Mouse (Mus musculus) c-Kit-negative CD71-positive TER-119-positive erythroid progenitor cells, embryonic 14.5 days (primary cell): ENCODE measurements around the gene Mpi.

Source experiments
- DNase-seq: peaks from one replicate; pipeline ENCODE4 v3.0.0-alpha.2; 2013; ENCODE audit warnings: low read depth, low spot score

Mpi gene

DNA sequence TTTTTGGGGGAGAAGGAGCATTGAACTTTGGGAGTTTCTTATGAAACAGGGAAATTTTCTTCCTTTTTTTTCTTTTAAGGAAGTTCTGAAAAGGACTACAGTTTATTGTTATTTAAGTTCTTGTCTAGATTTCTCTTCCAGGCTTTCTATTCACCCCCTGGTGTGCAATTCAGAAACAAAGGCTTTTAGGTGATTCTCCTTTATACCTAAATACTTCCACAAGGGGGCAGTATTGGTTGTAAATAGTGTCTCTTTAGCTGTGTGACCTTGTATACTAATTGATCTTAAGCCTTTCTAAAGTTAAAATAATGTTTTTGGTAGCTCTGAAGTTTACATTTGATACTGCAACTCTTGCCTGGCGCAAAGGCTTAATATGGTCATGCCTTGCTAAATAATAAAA, 28.8 kb downstream of the Mpi start:
- peak; percentile 64 for DNase-seq

DNA sequence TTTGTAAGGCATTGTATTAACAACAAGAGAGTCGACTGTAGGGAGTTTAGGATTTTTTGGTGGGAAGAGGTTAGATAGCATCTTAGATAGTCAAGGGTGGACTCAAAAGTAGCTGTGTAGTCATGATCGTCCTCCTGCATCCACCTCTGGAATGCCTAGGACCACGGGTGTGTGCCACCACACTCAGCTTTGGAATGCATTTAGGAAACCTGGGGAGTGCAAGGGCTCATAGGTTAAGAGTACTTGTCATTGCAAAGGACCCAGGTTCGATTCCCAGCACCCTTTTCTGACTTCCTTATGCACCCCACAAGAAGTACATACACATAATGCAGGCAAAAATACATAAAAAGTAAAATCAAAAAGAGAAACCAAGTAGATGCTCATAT, 29.7 kb downstream of the Mpi start:
- no peak for DNase-seq

DNA sequence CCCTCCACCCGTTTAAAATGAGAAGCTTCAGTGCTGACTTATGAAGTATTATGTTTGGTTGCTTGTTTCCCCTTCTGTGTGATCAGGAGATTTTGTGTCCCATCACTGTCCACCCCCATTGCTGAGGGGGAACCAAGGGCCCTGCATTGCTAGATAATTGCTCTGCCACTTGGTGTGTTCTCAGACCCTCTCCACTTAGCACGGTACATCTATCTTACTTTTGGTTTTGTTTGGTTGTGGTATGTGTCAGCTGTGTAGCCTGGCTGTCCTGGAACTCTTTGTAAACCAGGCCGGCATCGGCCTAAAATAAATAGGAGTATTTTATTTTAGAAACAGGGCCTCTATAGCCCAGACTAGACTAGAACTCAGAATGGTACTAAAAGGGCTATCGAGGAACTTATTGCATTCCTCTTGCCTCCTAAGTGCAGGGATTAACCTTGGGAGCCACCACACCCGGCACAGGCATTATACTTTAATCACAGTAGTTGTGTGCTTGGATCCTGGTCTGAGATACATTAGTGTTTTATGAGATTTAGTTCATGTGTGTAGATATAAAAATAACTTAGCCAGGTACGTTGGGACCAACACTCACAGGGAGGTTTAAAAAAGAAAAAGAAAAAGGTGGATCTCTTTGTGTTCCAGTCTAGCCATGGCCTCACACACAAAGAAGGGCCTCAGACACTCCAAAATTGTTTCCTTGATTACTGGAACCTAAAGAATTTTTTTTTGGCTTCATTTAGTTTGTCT, 30.3 kb downstream of the Mpi start:
- no peak for DNase-seq

DNA sequence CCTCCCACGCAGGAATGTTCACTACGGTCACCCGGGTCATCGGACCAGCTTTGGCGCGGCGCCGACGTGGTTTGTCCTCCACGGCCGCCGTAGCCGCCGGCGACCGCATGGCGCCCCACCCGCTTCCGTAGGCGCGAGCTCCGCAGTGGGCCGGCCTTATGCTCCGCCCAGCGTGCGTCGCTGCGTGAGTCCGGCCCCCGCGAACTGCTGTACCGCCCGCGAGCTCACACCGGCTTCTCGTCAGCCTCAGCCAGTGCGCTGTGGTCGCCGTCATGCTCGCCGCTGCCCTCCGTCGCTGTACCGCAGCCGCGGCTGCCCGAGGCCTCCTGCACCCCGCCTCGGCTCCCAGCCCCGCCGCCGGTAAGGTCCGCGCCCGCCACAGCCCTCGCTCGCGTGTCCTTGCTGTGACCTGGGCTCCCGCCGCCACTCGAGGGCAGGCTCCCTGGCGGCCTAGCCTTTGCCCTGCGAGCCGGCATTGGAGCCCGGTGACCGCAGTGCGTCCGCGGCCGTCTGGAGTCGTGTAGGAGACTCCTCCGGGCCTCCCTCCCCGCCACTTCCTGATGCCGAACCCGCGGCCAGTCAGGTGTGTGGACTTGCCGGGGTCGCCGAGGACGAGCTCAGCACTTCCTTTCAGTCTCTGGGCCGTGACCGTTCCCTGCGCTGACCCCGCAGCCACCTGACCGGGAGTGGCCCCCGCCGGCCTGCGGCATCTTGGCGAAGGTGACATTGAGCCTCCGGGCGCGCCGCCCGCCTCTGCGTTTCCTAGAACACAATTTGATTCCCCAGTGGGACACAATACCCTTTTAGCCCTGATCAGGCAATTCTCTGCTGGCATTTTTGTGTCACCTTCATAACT, 31.3 kb downstream of the Mpi start, which contains the start of gene Cox5a:
TSS of gene Cox5a (plus strand) at position 219 of the 856 bp plus-strand sequence.
- peak; percentile 84 for DNase-seq

DNA sequence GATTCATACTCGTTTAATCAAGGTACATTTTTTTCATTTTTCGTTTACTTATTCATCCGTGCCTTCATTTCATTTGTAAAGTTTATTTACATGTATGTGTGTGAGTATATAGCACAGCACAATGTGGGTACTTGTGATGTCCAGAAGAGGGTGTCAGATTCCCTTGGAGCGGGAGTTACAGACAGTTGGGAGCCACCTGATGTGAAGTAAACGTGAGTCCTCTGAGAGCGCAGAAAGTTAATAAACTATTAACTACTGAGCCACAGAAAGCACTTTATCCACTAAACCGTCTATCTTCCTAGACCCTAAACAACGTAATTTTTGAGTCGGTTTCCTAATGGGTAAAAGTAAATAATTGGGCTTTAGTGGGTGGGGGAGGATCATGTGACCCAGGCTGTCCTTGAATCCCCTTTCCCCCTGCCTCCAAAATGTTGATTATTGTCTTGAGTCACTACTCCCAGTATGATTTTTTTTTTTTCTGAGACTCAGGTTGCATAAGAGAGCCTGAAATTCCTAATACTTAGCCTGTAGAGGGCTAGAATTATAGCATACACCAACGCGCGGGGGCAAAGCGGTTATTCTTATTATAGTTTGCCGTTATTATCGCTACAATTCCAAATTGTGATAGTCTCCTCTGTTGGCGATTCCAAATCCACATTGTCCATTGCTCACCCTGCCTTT, 32.0 kb downstream of the Mpi start:
- DNase-seq = no peak

DNA sequence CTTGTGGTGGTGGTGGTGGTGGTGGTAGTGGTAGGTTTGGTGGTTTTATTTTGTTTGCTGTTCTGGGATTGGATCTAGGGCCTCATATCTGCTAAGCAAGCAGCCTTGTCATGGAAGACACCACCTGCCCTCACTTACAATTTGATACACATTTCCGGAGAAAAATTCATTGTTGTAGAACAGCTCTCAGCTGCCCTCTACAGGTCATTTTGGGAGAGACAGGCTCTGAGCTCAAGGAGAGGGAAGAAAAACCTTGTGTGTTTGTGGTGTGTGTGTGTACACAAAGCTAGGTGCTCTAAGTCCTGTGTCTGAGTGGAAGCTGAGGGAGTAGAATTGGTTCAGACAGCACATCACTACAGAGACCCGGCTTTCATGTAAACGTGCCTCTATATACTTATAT, 35.5 kb downstream of the Mpi start:
- peak; percentile 55 for DNase-seq

DNA sequence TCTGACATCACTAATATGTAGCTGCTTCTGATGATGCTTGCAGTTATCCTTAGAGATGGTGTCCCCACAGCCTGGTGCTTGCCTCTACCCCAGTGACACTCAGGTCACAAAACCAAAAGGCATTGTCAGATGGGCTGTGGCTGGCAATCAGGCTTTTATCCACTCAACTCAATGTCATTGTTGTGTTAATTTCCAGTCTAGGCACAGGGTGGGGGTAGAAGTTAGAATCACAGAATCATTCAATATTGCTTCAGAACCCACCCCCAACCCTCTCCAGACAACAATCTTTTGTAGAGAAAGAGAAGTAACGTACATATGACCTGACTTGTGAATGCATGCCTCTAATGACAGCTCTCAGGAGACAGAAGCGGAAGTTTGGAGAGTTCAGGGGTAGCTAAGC, 42.0 kb downstream of the Mpi start:
- DNase-seq = no peak

DNA sequence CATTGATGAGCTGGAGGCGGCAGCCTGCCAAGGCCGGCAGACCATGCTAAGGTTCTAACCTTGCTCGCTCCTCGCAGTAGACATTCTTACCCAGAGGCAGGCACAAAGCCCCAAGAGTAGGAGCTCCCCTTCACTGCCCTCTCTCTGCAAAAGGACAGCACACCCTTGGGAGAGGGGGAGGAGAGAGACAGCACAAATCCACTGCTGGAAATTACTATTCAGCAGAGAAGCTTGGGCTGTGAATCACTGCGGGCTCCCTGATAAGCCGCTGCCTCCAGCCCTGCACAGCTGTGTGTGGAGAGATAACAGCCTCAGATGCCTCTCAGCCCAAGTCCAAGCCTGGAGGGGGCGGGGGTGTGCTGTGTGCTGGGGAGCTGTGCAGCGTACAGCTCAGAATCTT, 46.9 kb downstream of the Mpi start:
- peak; percentile 67 for DNase-seq

DNA sequence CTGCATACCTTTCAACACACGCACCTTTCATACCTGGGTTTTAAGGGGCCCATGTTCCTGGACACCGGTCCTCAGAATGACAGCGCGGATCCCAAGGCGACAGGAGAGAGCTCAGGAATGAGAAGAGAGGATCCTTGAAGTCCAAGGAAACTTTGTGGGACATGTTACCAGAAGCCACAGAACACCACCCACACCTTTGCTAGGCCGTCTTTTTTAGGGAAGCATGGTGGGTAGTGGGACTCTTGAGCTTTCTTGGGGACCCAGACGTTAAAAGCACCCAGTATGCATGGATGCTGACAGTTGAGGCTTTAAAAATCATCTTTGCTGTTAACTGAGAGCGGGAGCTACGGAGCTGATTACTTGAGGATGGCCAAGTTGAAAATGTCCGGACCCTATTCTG, 47.7 kb downstream of the Mpi start:
- DNase-seq = no peak

DNA sequence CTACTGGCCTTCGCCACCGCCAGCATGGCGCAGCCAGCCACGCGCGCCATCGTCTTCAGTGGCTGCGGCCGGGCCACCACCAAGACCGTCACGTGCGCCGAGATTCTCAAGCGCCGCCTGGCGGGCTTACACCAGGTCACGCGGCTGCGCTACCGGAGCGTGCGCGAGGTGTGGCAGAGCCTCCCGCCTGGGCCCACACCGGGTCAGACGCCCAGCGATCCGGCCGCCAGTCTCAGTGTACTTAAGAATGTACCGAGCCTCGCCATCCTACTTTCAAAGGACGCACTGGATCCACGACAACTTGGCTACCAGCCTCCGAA, 48.2 kb downstream of the Mpi start:
- no peak for DNase-seq

DNA sequence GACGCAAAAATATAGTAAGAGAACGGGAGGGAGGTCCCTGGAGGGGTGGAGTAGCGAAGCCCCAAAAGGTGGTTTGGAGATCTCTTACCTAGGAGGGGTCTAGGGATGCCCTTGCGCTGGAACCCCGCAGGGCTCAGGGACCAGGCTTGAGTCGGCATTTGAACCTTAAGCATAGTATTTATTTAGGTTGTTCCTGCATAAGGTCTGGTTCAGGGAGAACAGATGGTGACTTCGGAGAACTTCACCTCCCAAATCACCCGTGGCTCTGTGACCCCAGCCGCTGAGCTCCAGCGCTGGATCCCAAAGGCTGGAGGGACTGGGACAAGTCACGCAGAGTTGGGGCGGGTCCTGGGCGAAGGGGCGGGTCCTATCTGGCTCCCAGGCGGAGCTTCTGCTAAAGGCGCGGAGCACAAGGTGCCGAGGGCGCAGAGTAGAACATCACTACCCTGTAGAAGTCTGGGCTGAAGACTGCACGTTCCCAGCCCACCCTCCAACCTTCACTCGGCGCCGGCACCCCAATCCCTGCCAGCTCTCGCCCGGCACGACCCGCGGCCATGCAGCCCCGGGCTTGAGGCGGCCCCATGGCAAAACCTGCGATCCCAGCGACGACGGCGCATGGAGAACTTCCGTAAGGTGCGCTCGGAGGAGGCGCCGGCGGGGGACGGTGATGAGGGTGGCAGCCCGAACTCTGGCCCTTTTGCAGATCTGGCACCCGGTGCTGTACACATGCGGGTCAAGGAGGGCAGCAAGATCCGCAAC, 48.8 kb downstream of the Mpi start, which contains the start of gene Rpp25:
TSS of gene Rpp25 (plus strand) at position 405 of the 759 bp plus-strand sequence.
- DNase-seq = no peak

DNA sequence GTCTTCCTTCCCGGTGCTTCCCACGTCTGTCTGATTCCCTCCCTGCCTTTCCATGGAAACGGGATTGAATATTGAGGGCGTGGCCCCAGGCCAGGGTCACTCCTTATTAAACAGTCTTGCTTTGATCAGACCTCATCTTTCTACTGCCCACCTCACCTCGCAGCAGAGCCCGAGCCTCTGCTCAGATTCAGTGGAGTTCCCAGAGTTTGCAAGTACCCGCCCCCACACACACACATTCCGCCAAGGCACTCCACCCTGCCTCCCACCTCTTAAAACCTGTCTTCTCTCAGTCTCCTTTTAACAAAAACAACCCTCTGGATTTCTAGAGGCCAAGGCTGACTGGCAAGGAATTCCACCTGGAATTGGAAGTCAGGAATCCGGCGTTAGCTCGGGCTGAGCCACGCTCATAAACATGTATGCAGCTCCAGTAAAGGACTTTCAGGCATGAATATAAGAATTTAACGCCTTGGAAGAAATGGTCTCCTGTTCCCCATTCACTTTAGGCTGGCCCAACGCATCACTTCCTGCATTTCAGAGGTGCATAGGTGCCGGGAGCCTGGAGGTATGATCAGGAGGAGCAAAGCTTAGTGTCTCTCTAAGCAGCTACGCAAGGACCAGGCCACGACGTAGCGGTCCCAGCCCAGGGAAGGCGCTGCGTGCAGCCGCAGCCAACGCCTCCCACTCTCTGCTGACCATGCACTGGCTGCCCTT, 49.5 kb downstream of the Mpi start:
- no peak for DNase-seq

DNA sequence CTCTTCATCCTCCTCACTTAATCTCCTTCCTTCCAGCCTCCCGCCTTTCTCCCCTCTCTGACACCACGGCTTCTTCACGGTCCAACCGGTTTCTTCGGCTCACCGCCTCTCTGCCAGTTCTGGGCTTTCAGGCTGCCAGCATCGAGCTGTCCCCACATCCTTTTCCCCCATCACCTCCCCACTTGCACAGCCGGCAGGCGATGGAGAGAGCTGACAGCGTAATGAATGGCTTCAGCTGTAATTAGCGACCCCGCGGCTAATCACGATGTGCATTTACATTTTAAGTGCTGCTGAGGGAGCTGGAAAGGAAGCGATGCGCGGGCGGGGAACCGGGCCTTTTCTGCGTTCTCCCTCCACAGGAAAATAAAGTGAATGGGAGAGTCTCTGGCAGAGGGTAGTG, 50.7 kb downstream of the Mpi start:
- no peak for DNase-seq

DNA sequence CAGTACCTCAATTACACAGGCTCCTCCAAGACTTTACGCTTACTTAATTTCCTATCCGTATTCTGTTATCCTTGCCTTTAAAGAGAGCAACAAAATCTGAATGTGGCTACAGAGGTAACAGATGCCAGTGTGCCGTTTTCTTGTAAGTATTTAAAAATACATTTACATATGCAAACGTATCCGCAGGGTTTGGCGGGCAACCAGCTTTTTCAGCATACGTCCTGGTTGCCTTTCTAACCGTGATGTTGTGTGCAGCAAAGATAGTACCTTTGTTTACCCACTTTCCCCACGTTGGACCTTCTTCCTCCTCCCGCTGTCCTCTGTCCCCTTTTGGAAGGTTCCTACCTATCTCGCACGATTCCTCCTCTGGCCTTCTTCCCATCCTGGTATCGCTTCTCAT, 51.1 kb downstream of the Mpi start:
- no peak for DNase-seq

DNA sequence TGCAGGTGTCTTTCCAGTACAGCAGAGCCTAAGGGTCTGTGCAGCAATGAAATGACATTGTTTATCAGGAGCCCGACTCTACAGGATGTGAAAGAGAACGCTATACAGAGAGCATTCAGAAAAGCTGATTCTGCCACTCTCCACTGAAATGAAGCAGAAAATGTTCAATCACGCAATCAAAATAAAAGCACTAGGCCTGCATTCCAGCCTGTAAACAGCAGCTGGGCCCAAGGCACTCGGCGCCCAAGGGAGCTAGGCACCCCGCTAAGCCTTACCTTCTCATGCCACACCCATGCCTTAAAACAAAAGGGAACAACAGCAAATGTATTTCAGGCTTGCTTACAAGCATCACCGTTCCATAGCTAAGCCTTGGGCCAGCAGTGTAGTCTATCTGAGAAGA, 54.0 kb downstream of the Mpi start:
- DNase-seq = no peak

DNA sequence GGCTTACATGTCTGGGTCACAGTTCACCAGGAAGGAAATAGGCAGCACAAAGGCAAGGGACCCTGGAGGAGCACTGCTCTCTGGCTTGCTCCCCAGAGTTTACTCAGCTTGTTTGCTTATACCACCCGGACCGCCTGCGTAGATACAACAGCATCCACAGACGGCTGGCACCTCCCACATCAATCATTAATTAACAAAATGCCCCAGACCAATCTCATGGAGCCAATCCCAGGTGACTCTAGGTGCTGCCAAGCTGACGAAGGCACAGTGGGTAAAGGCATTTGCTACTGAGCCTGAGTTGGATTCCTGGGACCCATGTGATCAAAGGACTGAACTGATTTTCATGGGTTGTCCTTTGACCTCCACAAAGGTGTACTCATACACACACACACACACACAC, 55.3 kb downstream of the Mpi start:
- DNase-seq = no peak

DNA sequence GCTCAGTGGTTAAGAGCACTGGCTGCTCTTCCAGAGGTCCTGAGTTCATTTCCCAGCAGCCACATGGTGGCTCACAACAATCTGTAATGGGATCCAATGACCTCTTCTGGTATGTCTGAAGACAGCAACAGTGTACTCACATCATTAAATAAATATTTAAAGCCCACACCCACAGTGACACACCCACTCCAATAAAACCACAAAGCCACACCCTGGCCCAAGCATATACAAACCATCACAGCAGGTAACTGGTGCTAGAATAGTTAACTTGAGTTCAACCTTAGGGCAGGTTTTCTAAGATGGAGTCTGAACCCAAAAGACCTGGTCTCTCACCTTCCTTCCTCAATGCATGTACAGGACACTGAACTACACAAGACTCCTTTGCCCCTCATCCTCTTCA, 57.6 kb downstream of the Mpi start:
- DNase-seq = no peak
